Mouse (Mus musculus) kidney, postnatal 0 days (tissue): Measurements from ENCODE around the gene Ssbp3. TPM values are rescaled to one million over a fixed set of nuclear protein-coding genes. Genes with fewer than 3 reads are reported as not detected.

Source experiments
- ATAC-seq: fragments of 200-750 bp; cut with Nextera tagmentation; replicated peaks from 2 replicates; pipeline ENCODE4 v1.8.0; 2017; ENCODE audit warnings: low read depth, moderate number of reproducible peaks, moderate TSS enrichment, moderate library complexity; ENCODE audit not compliant: low FRiP score
- DNase-seq: peaks from one replicate; pipeline ENCODE4 v3.0.0-alpha.2; 2016; ENCODE audit warnings: low spot score
- H3K27ac ChIP-seq: fragments of 300-500 bp; sonication (generic); 2 replicates; pipeline ENCODE4 v1.5.1; 2014; ENCODE audit warnings: mild to moderate bottlenecking
- H3K27me3 ChIP-seq: fragments of 300-500 bp; sonication (generic); 2 replicates; pipeline ENCODE4 v1.6.1; 2014; ENCODE audit warnings: low read length, mixed read lengths; ENCODE audit not compliant: insufficient read depth
- H3K36me3 ChIP-seq: fragments of 300-500 bp; sonication (generic); 2 replicates; pipeline ENCODE4 v1.6.1; 2014; ENCODE audit warnings: low read length, mixed read lengths; ENCODE audit not compliant: insufficient read depth
- H3K4me1 ChIP-seq: fragments of 300-500 bp; sonication (generic); replicated peaks from 2 replicates; pipeline ENCODE4 v1.6.1; 2014; ENCODE audit warnings: antibody characterized with exemption, low read length, mixed read lengths; ENCODE audit not compliant: insufficient read depth
- H3K4me2 ChIP-seq: fragments of 300-500 bp; sonication (generic); 2 replicates; pipeline ENCODE4 v1.6.1; 2014; ENCODE audit warnings: mild to moderate bottlenecking, low read length, moderate library complexity, mixed read lengths
- H3K4me3 ChIP-seq: fragments of 300-500 bp; sonication (generic); replicated peaks from 2 replicates; pipeline ENCODE4 v1.5.1; 2014; ENCODE audit warnings: low read depth, low read length
- H3K9ac ChIP-seq: fragments of 300-500 bp; sonication (generic); 2 replicates; pipeline ENCODE4 v1.6.1; 2014; ENCODE audit warnings: low read depth, low read length
- H3K9me3 ChIP-seq: fragments of 300-500 bp; sonication (generic); replicated peaks from 2 replicates; pipeline ENCODE4 v1.6.1; 2016; ENCODE audit warnings: low read length, inconsistent platforms, mixed read lengths
- CTCF ChIP-seq: IDR thresholded peaks from 2 replicates; pipeline ENCODE4 v1.5.1; 2016; ENCODE audit warnings: antibody characterized with exemption, low read depth, mild to moderate bottlenecking, moderate library complexity
- WGBS: fragments of 180-500 bp; shearing (Covaris S2); extraction: QIAGEN DNeasy Blood & Tissue Kit; methylation state at CpG from one replicate; pipeline ENCODE4 v1.1.7; 2014; 5-methylcytosine and 5-hydroxymethylcytosine counted together
- polyA plus RNA-seq: library from polyadenylated mRNA; unstranded; fragments of >200 nt; fragmentation: Nextera tagmentation; extraction: Ambion mirVana; gene quantifications from 2 replicates; pipeline ENCODE4 v1.2.1, GENCODE M21; 2015

The Ssbp3 gene
- polyA plus RNA-seq: 62.6 and 68.3 TPM in 2 replicates

- Histone ChIP-seq H3K36me3 (peaks cover 4% of the 10 kb centered on the region), H3K4me3 (peak within 1 kb of the TSS; percentile 98), H3K9ac (peak within 1 kb of the TSS; percentile 94), H3K4me1 (peaks cover 40% of the 10 kb centered on the region), H3K27me3 (no peaks in the 10 kb centered on the region), H3K9me3 (no peaks in the 10 kb centered on the region), H3K4me2 (peak within 1 kb of the TSS; percentile 97), H3K27ac (peak within 1 kb of the TSS; percentile 97)
- ATAC-seq (peak; percentile 50), DNase-seq (peak; percentile 98)
- WGBS: under 1% methylated on average over 47 of the region's 51 CpGs
- TF ChIP-seq CTCF: no peak
Observed at GRCm38 (mm10) chr4:106910201-106911172, at the start of gene Ssbp3. TSS of gene Ssbp3 (plus strand) at chr4:106910701.

- Histone ChIP-seq H3K27ac (peak overlapping the region; percentile 37; the same call in 1 of the 2 replicates), H3K4me1 (peaks cover 45% of the 10 kb centered on the region), H3K36me3 (no peaks in the 10 kb centered on the region), H3K4me2 (no peak overlapping the region), H3K27me3 (no peaks in the 10 kb centered on the region), H3K9ac (0 out of 2 replicates have a peak overlapping the region, but pooled peaks have one; percentile 31), H3K4me3 (no peak overlapping the region), H3K9me3 (no peaks in the 10 kb centered on the region)
- ATAC-seq (no peak), DNase-seq (no peak)
- 44% methylated on average over 8 of the region's 8 CpGs for WGBS
- no peak for TF ChIP-seq CTCF
Observed at GRCm38 (mm10) chr4:106861871-106862270, 48.6 kb upstream of the Ssbp3 start.

GRCm38 (mm10) chr4:106862317-106862716, 48.2 kb upstream of the Ssbp3 start:
- H3K36me3 ChIP-seq: no peaks in the 10 kb centered on the region
- peak overlapping the region; percentile 37; the same call in 1 of the 2 replicates for H3K27ac ChIP-seq
- DNase-seq (peak; percentile 74), ATAC-seq (no peak)
- H3K27me3 ChIP-seq: no peaks in the 10 kb centered on the region
- TF ChIP-seq CTCF: no peak
- H3K9me3 ChIP-seq: no peaks in the 10 kb centered on the region
- H3K9ac ChIP-seq: 0 out of 2 replicates have a peak overlapping the region, but pooled peaks have one; percentile 31
- H3K4me1 ChIP-seq: peaks cover 47% of the 10 kb centered on the region
- H3K4me2 ChIP-seq: no peak overlapping the region
- no peak overlapping the region for H3K4me3 ChIP-seq
- 23% methylated on average over 7 of the region's 7 CpGs for WGBS

- Histone ChIP-seq H3K4me1 (peaks cover 47% of the 10 kb centered on the region), H3K27me3 (no peaks in the 10 kb centered on the region), H3K9ac (no peak overlapping the region), H3K9me3 (no peaks in the 10 kb centered on the region), H3K4me2 (no peak overlapping the region), H3K36me3 (no peaks in the 10 kb centered on the region), H3K27ac (0 out of 2 replicates have a peak overlapping the region, but pooled peaks have one; percentile 37), H3K4me3 (no peak overlapping the region)
- 48% methylated on average over 3 of the region's 3 CpGs for WGBS
- TF ChIP-seq CTCF: no peak
- no peak for ATAC-seq
- no peak for DNase-seq
Observed at GRCm38 (mm10) chr4:106862767-106863370, 47.6 kb upstream of the Ssbp3 start.

- Histone ChIP-seq H3K4me1 (peaks cover 38% of the 10 kb centered on the region), H3K9ac (peak overlapping the region; percentile 49; the same call in 1 of the 2 replicates), H3K9me3 (no peaks in the 10 kb centered on the region), H3K27me3 (no peaks in the 10 kb centered on the region), H3K27ac (peak overlapping the region; percentile 81), H3K4me2 (no peak overlapping the region), H3K4me3 (no peak overlapping the region), H3K36me3 (no peaks in the 10 kb centered on the region)
- TF ChIP-seq CTCF: no peak
- 9% methylated on average over 19 of the region's 19 CpGs for WGBS
- peak; percentile 73 for DNase-seq
- ATAC-seq: no peak
Observed at GRCm38 (mm10) chr4:106865415-106866110, 44.9 kb upstream of the Ssbp3 start.

- no peak overlapping the region for H3K9ac ChIP-seq
- H3K9me3 ChIP-seq: no peaks in the 10 kb centered on the region
- no peak overlapping the region for H3K4me2 ChIP-seq
- H3K4me3 ChIP-seq: no peak overlapping the region
- H3K27me3 ChIP-seq: no peaks in the 10 kb centered on the region
- no peak for ATAC-seq
- WGBS: 63% methylated on average over 5 of the region's 5 CpGs
- no peaks in the 10 kb centered on the region for H3K36me3 ChIP-seq
- H3K4me1 ChIP-seq: peaks cover 36% of the 10 kb centered on the region
- H3K27ac ChIP-seq: peak overlapping the region; percentile 81; the same call in 1 of the 2 replicates
- no peak for TF ChIP-seq CTCF
- DNase-seq: no peak
Observed at GRCm38 (mm10) chr4:106866381-106866780, 44.1 kb upstream of the Ssbp3 start.
